8 mouse cellular contexts compared by ENCODE assay signal in genomic region chr8:70315624-70316510, GRCm38 (mm10). TPM values are rescaled to one million over a fixed set of nuclear protein-coding genes. Genes with fewer than 3 reads are reported as not detected.
A peak's percentile ranks its signal among the peaks of the same experiment; 100 is the strongest.
DNase-seq lines count a peak whose midpoint lies in the region; ATAC-seq lines count a peak whose summit lies in the region.

Gene Cers1, plus strand, starts transcription at chr8:70315775.

- H3K4me1 ChIP-seq in kidney, embryonic 14.5 days (ENCODE audit: control insufficient read depth, insufficient read depth, low read length) = peaks cover 15% of the 10 kb centered on the region; the same call in 1 of the 2 replicates
- peaks cover 22% of the 10 kb centered on the region for H3K4me1 ChIP-seq in intestine, embryonic 14.5 days (replicated peaks; ENCODE audit: control insufficient read depth, insufficient read depth, low read length)
- peaks cover 32% of the 10 kb centered on the region for H3K4me1 ChIP-seq in limb, embryonic 12.5 days (replicated peaks)
- H3K4me1 ChIP-seq in midbrain, embryonic 15.5 days = peaks cover 31% of the 10 kb centered on the region

- ATAC-seq in kidney, embryonic 14.5 days (ENCODE audit: low FRiP score, low TSS enrichment) = peak; percentile 69
- ATAC-seq in common myeloid progenitor, adult 5-6 weeks (replicated peaks; ENCODE audit: low read depth, poor library complexity, severe bottlenecking) = peak; percentile 54
- ATAC-seq in intestine, embryonic 14.5 days (replicated peaks; ENCODE audit: low FRiP score, low TSS enrichment, low read depth) = peak; percentile 59
- ATAC-seq in limb, embryonic 12.5 days (ENCODE audit: insufficient number of reproducible peaks, insufficient read depth, low FRiP score, low TSS enrichment, low read depth) = peak; percentile 49
- ATAC-seq in midbrain, embryonic 15.5 days (replicated peaks) = peak; percentile 59

- H3K27me3 ChIP-seq in kidney, embryonic 14.5 days (ENCODE audit: control insufficient read depth, insufficient read depth, low read length) = no peaks in the 10 kb centered on the region
- no peaks in the 10 kb centered on the region for H3K27me3 ChIP-seq in intestine, embryonic 14.5 days (replicated peaks; ENCODE audit: control insufficient read depth, insufficient read depth, low read length)
- H3K27me3 ChIP-seq in limb, embryonic 12.5 days = no peaks in the 10 kb centered on the region
- no peaks in the 10 kb centered on the region for H3K27me3 ChIP-seq in midbrain, embryonic 15.5 days (replicated peaks)

- H3K36me3 ChIP-seq in kidney, embryonic 14.5 days (ENCODE audit: control insufficient read depth, insufficient read depth, low read length) = peaks cover 25% of the 10 kb centered on the region
- H3K36me3 ChIP-seq in intestine, embryonic 14.5 days (ENCODE audit: control insufficient read depth, insufficient read depth, low read length) = peaks cover 27% of the 10 kb centered on the region
- peaks cover 34% of the 10 kb centered on the region for H3K36me3 ChIP-seq in limb, embryonic 12.5 days
- H3K36me3 ChIP-seq in midbrain, embryonic 15.5 days (replicated peaks) = peaks cover 13% of the 10 kb centered on the region

- H3K9me3 ChIP-seq in kidney, embryonic 14.5 days (ENCODE audit: control insufficient read depth, low read length) = no peaks in the 10 kb centered on the region
- H3K9me3 ChIP-seq in intestine, embryonic 14.5 days (ENCODE audit: control insufficient read depth, low read length) = no peaks in the 10 kb centered on the region
- no peaks in the 10 kb centered on the region for H3K9me3 ChIP-seq in limb, embryonic 12.5 days
- H3K9me3 ChIP-seq in midbrain, embryonic 15.5 days = no peaks in the 10 kb centered on the region

- DNase-seq in kidney, adult 8-10 months = no peak
- DNase-seq in gastrocnemius, postnatal 10 days = peak; percentile 76
- DNase-seq in intestine, embryonic 14.5 days (ENCODE audit: low spot score) = peak; percentile 79
- peak; percentile 82 for DNase-seq in testis, postnatal 10 days (ENCODE audit: low spot score)

- peak within 1 kb of the TSS; percentile 58 for H3K9ac ChIP-seq in kidney, embryonic 14.5 days (ENCODE audit: low read depth, low read length)
- H3K9ac ChIP-seq in intestine, embryonic 14.5 days (ENCODE audit: low read length) = peak within 1 kb of the TSS; percentile 45
- peak within 1 kb of the TSS; percentile 72 for H3K9ac ChIP-seq in limb, embryonic 12.5 days (replicated peaks)
- H3K9ac ChIP-seq in midbrain, embryonic 15.5 days = peak within 1 kb of the TSS; percentile 93

- H3K4me3 ChIP-seq in kidney, embryonic 14.5 days (ENCODE audit: low read length) = peak within 1 kb of the TSS; percentile 58
- peak within 1 kb of the TSS; percentile 56 for H3K4me3 ChIP-seq in intestine, embryonic 14.5 days (ENCODE audit: low read depth, low read length)
- H3K4me3 ChIP-seq in limb, embryonic 12.5 days (replicated peaks) = peak within 1 kb of the TSS; percentile 63
- H3K4me3 ChIP-seq in midbrain, embryonic 15.5 days = peak within 1 kb of the TSS; percentile 84

- WGBS in kidney, embryonic 14.5 days = 2% methylated on average over 63 of the region's 66 CpGs
- WGBS in intestine, embryonic 14.5 days = 3% methylated on average over 66 of the region's 66 CpGs
- WGBS in limb, embryonic 12.5 days = 2% methylated on average over 66 of the region's 66 CpGs
- whole genome bisulfite sequencing in midbrain, embryonic 15.5 days = 2% methylated on average over 65 of the region's 66 CpGs

- H3K27ac ChIP-seq in kidney, embryonic 14.5 days (ENCODE audit: low read depth, low read length) = no peak within 1 kb of the TSS
- peak within 1 kb of the TSS; percentile 62; the same call in 1 of the 2 replicates for H3K27ac ChIP-seq in intestine, embryonic 14.5 days (ENCODE audit: low read depth)
- H3K27ac ChIP-seq in limb, embryonic 12.5 days = peak within 1 kb of the TSS; percentile 84
- H3K27ac ChIP-seq in midbrain, embryonic 15.5 days = peak within 1 kb of the TSS; percentile 97

- peak within 1 kb of the TSS; percentile 93 for H3K4me2 ChIP-seq in kidney, embryonic 14.5 days (replicated peaks; ENCODE audit: low read depth, low read length)
- H3K4me2 ChIP-seq in intestine, embryonic 14.5 days (ENCODE audit: low read length) = peak within 1 kb of the TSS; percentile 68
- peak within 1 kb of the TSS; percentile 80 for H3K4me2 ChIP-seq in limb, embryonic 12.5 days
- H3K4me2 ChIP-seq in midbrain, embryonic 15.5 days = peak within 1 kb of the TSS; percentile 95

RNA-seq across cellular contexts. Expression of gene Cers1, which starts in this region (rescaled TPM):
- polyA plus RNA-seq in kidney, embryonic 14.5 days (2014; fragmentation: Nextera tagmentation; extraction: Ambion mirVana) = 2.3 and 2.6 TPM in 2 replicates
- total RNA-seq in common myeloid progenitor, adult 5-6 weeks (2017) = not detected in 2 replicates
- 10 to 100 TPM; 20.0 to 23.6 TPM for total RNA-seq in gastrocnemius, postnatal 10 days (2021)
- polyA plus RNA-seq in intestine, embryonic 14.5 days (2014; fragmentation: Nextera tagmentation; extraction: Ambion mirVana) = 4.3 and 4.6 TPM in 2 replicates
- polyA plus RNA-seq in limb, embryonic 12.5 days (2016; fragmentation: Nextera tagmentation; extraction: Ambion mirVana) = 7.9 and 8.8 TPM in 2 replicates
- polyA plus RNA-seq in midbrain, embryonic 15.5 days (2015; fragmentation: Nextera tagmentation; extraction: Ambion mirVana) = 38.2 and 40.1 TPM in 2 replicates

Comparison
In these comparisons a context has a peak if more than half of its experiments do, and no peak if none do; other contexts are left out.
1. RNA of gene Cers1 (total RNA-seq): 20.0 to 23.6 TPM in gastrocnemius, postnatal 10 days; not detected in common myeloid progenitor, adult 5-6 weeks; every median in the first group is over 10 times any median in the second.
2. Peak in ATAC-seq in common myeloid progenitor, adult 5-6 weeks; RNA of the gene not detected or under 1 TPM.
3. DNase-seq: peak in gastrocnemius, postnatal 10 days (single experiment), intestine, embryonic 14.5 days (single experiment) and testis, postnatal 10 days (single experiment); none in kidney, adult 8-10 months (0 of 2).
4. Peak in every context shown above with its lines, with median percentiles within 50 percentile points of each other: ATAC-seq, H3K4me2 ChIP-seq, H3K4me3 ChIP-seq and H3K9ac ChIP-seq.